Mouse (Mus musculus): Measurements from ENCODE around the gene Bmp2k. TPM values are rescaled to one million over a fixed set of nuclear protein-coding genes. Genes with fewer than 3 reads are reported as not detected.

The Bmp2k gene
- polyA plus RNA-seq, 1 experiment from 2014 or later = 5.8 TPM

- no peak overlapping the region for H3K27ac ChIP-seq (replicated peaks)
- H3K4me3 ChIP-seq = no peak overlapping the region
- H3K4me2 ChIP-seq = no peak overlapping the region
- H3K27me3 ChIP-seq (replicated peaks) = no peaks in the 10 kb centered on the region
- H3K4me1 ChIP-seq = 0 out of 2 replicates have a peak, but pooled peaks cover 5% of the 10 kb centered on the region
- 82% methylated on average over 12 of the region's 12 CpGs for WGBS
- no peaks in the 10 kb centered on the region for H3K9me3 ChIP-seq
- no peak for ATAC-seq (ENCODE audit: extremely low read depth, insufficient number of reproducible peaks, low FRiP score, low TSS enrichment)
- H3K9ac ChIP-seq = no peak overlapping the region
- H3K36me3 ChIP-seq = peaks cover 50% of the 10 kb centered on the region
Observed at GRCm38 (mm10) chr5:97056791-97057450, 59.4 kb downstream of the Bmp2k start.

DNA sequence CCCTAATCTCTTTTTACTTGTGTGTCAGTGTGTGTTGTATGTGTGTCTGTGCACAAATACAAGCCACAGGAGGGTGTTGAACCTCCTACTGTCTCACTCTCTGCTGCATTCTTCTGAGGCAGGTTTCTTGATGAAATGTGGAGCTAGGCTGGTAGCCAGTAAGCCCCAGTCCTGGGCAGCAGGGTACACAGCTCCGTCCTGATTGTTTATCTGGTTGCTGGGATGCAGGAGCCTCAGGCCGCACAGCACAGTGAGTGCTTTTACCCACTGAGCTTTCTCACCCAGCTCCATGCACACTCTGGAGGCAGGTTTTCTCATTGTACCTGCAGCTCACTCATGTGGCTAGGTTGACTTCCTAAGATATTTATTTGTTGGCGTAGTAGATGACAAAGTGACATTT, 63.4 kb downstream of the Bmp2k start:
- Histone ChIP-seq H3K27me3 (replicated peaks) (no peaks in the 10 kb centered on the region), H3K9ac (no peak overlapping the region), H3K9me3 (no peaks in the 10 kb centered on the region), H3K4me3 (no peak overlapping the region), H3K36me3 (peaks cover 58% of the 10 kb centered on the region), H3K4me1 (peaks cover 18% of the 10 kb centered on the region), H3K4me2 (no peak overlapping the region), H3K27ac (replicated peaks) (no peak overlapping the region)
- 49% methylated on average over 3 of the region's 3 CpGs for WGBS
- no peak for ATAC-seq (ENCODE audit: extremely low read depth, insufficient number of reproducible peaks, low FRiP score, low TSS enrichment)

DNA sequence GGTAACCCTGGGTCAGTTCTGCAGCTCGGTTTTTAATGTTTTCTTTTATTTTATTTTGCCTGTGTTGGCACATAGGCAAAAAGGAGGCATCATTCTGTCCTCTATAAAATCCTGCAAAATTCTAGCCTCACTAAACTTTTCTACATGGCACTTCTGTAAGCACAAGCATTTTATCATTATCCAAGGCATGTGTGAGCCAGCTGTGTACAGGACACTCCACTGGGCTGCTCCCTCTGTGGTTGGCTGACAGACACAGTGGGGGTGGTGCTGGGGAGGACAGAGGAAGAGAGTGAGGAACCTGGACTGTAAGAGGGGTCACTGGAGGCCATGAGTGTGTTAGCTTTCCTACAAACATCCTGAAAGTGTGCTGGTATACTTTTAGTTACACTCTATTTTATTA, 64.6 kb downstream of the Bmp2k start:
- Histone ChIP-seq H3K9me3 (no peaks in the 10 kb centered on the region), H3K4me2 (no peak overlapping the region), H3K36me3 (peaks cover 66% of the 10 kb centered on the region), H3K4me1 (peaks cover 18% of the 10 kb centered on the region), H3K27ac (replicated peaks) (no peak overlapping the region), H3K4me3 (no peak overlapping the region), H3K9ac (no peak overlapping the region), H3K27me3 (replicated peaks) (no peaks in the 10 kb centered on the region)
- ATAC-seq (ENCODE audit: extremely low read depth, insufficient number of reproducible peaks, low FRiP score, low TSS enrichment) = no peak
- 57% methylated on average over 1 of the region's 1 CpGs for whole genome bisulfite sequencing

DNA sequence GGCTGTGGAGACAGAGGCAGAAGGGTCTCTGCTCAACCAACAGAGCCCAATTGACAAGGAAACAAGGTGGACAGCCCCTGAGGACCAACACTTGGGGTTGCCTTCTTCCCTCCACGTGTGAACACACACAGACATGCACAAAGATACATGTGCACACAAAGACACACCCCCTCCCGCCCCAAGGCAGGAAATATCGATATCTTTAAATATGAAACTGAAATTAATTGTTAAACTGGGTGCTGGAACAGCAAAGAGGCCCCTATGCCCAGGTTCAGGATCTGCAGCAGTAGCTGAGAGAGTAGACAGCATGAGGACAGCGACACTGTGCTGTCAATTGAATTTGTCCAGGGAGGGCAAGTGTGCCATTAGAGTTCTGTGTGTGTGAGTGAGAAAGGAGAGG, 68.3 kb downstream of the Bmp2k start:
- Histone ChIP-seq H3K9me3 (no peaks in the 10 kb centered on the region), H3K4me2 (no peak overlapping the region), H3K4me3 (no peak overlapping the region), H3K9ac (no peak overlapping the region), H3K27ac (replicated peaks) (no peak overlapping the region), H3K4me1 (peaks cover 17% of the 10 kb centered on the region), H3K36me3 (peaks cover 66% of the 10 kb centered on the region), H3K27me3 (replicated peaks) (no peaks in the 10 kb centered on the region)
- ATAC-seq (ENCODE audit: extremely low read depth, insufficient number of reproducible peaks, low FRiP score, low TSS enrichment) = no peak
- WGBS = 90% methylated on average over 4 of the region's 4 CpGs

DNA sequence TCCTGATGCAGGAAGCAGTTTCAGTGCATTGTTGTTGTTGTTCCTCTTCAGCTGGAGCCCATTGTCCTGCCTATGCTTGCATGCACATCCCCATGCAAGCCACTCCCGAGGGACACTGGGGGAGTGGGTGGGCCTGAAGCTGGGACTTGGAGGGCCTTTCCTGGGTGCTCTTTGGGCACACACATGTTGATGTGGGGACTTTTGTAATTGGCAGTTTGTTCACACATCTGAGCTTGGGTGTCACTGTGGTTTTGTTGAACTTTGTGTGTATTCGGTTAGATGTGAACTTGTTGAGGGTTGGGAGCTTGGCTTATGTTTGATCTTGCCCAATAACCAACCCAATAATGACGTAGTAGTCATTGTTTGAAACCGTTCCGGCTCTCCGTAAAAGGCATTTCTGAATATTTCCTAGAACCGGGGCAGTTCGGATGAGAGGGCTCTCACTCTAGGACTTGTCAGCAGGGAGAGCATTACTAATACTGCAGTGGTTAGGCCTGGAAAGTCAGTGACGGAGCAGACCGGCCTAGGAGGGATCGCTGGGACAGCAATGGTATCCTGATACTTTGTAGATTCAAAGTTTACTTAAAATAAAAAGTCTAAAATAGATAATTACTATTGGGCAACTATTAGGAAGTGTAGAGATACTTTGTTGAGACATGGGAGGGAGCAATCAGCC, 78.1 kb downstream of the Bmp2k start:
- H3K4me1 ChIP-seq = peaks cover 12% of the 10 kb centered on the region
- no peaks in the 10 kb centered on the region for H3K9me3 ChIP-seq
- no peak overlapping the region for H3K4me3 ChIP-seq
- no peak overlapping the region for H3K9ac ChIP-seq
- H3K27ac ChIP-seq (replicated peaks) = no peak overlapping the region
- ATAC-seq (ENCODE audit: extremely low read depth, insufficient number of reproducible peaks, low FRiP score, low TSS enrichment) = no peak
- H3K36me3 ChIP-seq = peaks cover under 1% of the 10 kb centered on the region; the same call in 1 of the 2 replicates
- 88% methylated on average over 11 of the region's 11 CpGs for WGBS
- no peak overlapping the region for H3K4me2 ChIP-seq
- no peaks in the 10 kb centered on the region for H3K27me3 ChIP-seq (replicated peaks)

GRCm38 (mm10) chr5:97076167-97076566, 78.7 kb downstream of the Bmp2k start:
- 87% methylated on average over 5 of the region's 5 CpGs for WGBS
- no peaks in the 10 kb centered on the region for H3K36me3 ChIP-seq
- H3K27me3 ChIP-seq (replicated peaks) = no peaks in the 10 kb centered on the region

DNA sequence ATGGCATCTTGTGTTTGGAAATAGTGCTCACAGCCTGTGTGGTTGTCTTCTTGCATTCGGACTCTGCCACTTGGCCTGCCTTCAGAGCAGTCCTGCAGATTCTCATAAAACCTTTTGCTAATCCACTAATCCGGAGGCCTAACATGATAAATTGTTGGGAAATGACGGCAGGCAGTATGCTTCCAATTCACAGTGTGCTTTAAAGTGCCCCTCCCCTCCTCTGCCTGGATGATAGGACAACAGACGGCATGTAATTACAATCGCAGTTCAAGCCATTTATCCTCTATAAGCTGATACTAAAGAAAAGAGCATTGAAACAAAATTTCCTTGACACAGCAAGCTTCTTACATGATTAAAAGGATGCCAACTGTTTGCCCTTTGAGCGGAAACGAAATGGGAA, 80.2 kb downstream of the Bmp2k start:
- no peak for ATAC-seq (ENCODE audit: extremely low read depth, insufficient number of reproducible peaks, low FRiP score, low TSS enrichment)
- Histone ChIP-seq H3K27ac (replicated peaks) (no peak overlapping the region), H3K4me1 (peaks cover 19% of the 10 kb centered on the region), H3K9ac (no peak overlapping the region), H3K36me3 (0 out of 2 replicates have a peak, but pooled peaks cover 3% of the 10 kb centered on the region), H3K4me3 (no peak overlapping the region), H3K27me3 (replicated peaks) (no peaks in the 10 kb centered on the region), H3K4me2 (no peak overlapping the region), H3K9me3 (no peaks in the 10 kb centered on the region)
- WGBS = 79% methylated on average over 7 of the region's 7 CpGs

More at GRCm38 (mm10) chr5:97076167-97076566, 78.7 kb downstream of the Bmp2k start:
- H3K9ac ChIP-seq = no peak overlapping the region
- peaks cover 16% of the 10 kb centered on the region for H3K4me1 ChIP-seq
- H3K27ac ChIP-seq (replicated peaks) = no peak overlapping the region
- H3K4me2 ChIP-seq = no peak overlapping the region
- no peak for ATAC-seq (ENCODE audit: extremely low read depth, insufficient number of reproducible peaks, low FRiP score, low TSS enrichment)
- H3K9me3 ChIP-seq = no peaks in the 10 kb centered on the region
- H3K4me3 ChIP-seq = no peak overlapping the region

DNA sequence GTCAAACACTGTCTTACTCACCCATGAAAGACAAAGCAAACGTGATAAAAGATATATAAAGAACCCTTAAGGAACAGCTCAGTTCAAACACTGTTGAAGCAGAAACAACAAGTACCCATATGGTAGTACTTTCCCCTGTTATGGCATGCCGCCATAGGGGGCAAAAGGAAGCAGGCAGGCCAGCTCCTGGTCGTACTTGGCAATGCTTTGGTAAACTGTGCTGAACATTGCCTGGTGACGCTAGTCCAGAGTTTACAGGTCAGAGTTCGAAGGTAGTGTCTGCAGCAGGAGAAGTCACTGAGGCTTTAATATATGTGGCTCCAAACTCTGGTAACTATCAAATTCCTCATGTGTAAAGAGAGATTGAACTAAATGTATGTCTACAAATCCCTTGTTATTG, 81.2 kb downstream of the Bmp2k start:
- Histone ChIP-seq H3K27me3 (replicated peaks) (no peaks in the 10 kb centered on the region), H3K9ac (no peak overlapping the region), H3K4me3 (no peak overlapping the region), H3K4me1 (peaks cover 19% of the 10 kb centered on the region), H3K9me3 (no peaks in the 10 kb centered on the region), H3K4me2 (no peak overlapping the region), H3K27ac (replicated peaks) (no peak overlapping the region), H3K36me3 (0 out of 2 replicates have a peak, but pooled peaks cover 3% of the 10 kb centered on the region)
- 79% methylated on average over 5 of the region's 5 CpGs for WGBS
- no peak for ATAC-seq (ENCODE audit: extremely low read depth, insufficient number of reproducible peaks, low FRiP score, low TSS enrichment)

DNA sequence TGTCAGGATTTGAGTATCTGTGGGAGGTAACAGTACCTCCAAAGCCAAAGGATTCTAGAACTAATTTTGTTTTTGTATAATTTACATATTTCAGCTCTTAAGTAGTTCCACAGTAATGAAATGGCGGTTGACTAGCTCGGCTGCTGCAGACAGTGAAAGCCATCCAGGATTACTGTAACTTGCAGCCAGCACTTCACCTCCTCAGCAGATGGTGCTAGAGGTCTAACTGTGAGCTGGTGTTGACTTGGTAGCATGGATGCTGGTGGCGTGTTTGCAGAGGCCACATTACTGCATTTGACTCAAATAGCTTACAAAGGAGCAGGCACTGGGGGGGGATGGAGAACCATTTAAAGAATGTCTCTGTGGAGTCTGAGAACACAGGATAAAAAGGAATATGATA, 84.0 kb downstream of the Bmp2k start:
- ATAC-seq (ENCODE audit: extremely low read depth, insufficient number of reproducible peaks, low FRiP score, low TSS enrichment) = no peak
- peaks cover 11% of the 10 kb centered on the region; the same call in 1 of the 2 replicates for H3K36me3 ChIP-seq
- H3K4me2 ChIP-seq = no peak overlapping the region
- WGBS = 44% methylated on average over 3 of the region's 3 CpGs
- H3K9me3 ChIP-seq = no peaks in the 10 kb centered on the region
- H3K27ac ChIP-seq (replicated peaks) = no peak overlapping the region
- H3K4me3 ChIP-seq = no peak overlapping the region
- no peaks in the 10 kb centered on the region for H3K27me3 ChIP-seq (replicated peaks)
- no peak overlapping the region for H3K9ac ChIP-seq
- H3K4me1 ChIP-seq = peaks cover 19% of the 10 kb centered on the region

- Histone ChIP-seq H3K4me1 (peaks cover 28% of the 10 kb centered on the region), H3K36me3 (peaks cover 29% of the 10 kb centered on the region), H3K9me3 (no peaks in the 10 kb centered on the region), H3K27me3 (replicated peaks) (no peaks in the 10 kb centered on the region), H3K4me2 (no peak overlapping the region), H3K27ac (replicated peaks) (no peak overlapping the region), H3K9ac (no peak overlapping the region), H3K4me3 (no peak overlapping the region)
- no peak for ATAC-seq (ENCODE audit: extremely low read depth, insufficient number of reproducible peaks, low FRiP score, low TSS enrichment)
- 82% methylated on average over 6 of the region's 6 CpGs for WGBS
Observed at GRCm38 (mm10) chr5:97083701-97084100, 86.2 kb downstream of the Bmp2k start.

DNA sequence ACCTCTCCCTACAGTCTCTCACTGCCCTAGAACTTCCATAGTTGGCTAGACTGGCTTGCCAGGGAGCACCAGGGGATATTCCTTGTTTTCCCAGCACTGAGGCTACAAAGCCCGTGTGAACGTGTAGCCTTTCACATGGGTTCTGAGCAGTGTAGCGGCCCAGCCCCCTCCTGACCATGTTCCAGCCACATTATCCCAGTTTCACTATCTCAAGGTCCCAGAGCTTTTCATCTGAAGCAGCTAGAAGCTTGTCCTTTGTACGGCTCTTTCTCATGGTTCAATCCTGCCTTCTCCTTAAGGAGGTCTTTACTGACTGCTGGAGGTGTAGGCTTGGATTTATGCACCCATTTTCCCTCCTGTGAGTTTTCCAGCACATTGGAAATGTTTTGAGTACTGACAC, 87.1 kb downstream of the Bmp2k start:
- Histone ChIP-seq H3K27me3 (replicated peaks) (no peaks in the 10 kb centered on the region), H3K27ac (replicated peaks) (no peak overlapping the region), H3K36me3 (peaks cover 29% of the 10 kb centered on the region), H3K9ac (no peak overlapping the region), H3K4me2 (no peak overlapping the region), H3K4me1 (peaks cover 24% of the 10 kb centered on the region), H3K9me3 (no peaks in the 10 kb centered on the region), H3K4me3 (no peak overlapping the region)
- no peak for ATAC-seq (ENCODE audit: extremely low read depth, insufficient number of reproducible peaks, low FRiP score, low TSS enrichment)
- WGBS = 81% methylated on average over 4 of the region's 4 CpGs

DNA sequence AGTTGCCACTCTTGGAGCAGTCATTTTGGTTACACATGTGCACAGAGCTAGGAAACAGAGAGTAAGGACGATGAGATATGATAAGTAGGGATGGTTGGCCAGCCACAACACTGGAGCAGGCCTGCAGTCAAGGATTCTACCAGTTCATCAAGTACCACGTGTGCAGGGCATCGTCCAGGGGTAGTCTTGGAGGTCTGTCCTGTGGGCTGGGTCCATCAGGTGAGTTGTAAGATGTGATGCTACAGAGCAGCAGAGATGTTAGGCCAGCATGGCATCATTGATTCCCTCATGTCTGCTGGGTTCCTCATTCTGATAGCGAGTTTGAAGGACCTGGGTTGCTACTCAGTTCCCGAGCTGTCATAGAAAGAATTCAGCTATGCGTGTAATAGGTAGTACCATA, 87.6 kb downstream of the Bmp2k start:
- Histone ChIP-seq H3K27me3 (replicated peaks) (no peaks in the 10 kb centered on the region), H3K27ac (replicated peaks) (no peak overlapping the region), H3K4me3 (no peak overlapping the region), H3K4me1 (peaks cover 19% of the 10 kb centered on the region), H3K9ac (no peak overlapping the region), H3K9me3 (no peaks in the 10 kb centered on the region), H3K4me2 (no peak overlapping the region), H3K36me3 (peaks cover 29% of the 10 kb centered on the region)
- no peak for ATAC-seq (ENCODE audit: extremely low read depth, insufficient number of reproducible peaks, low FRiP score, low TSS enrichment)
- WGBS = 84% methylated on average over 6 of the region's 6 CpGs

Measured in heart, embryonic 13.5 days (tissue).